Mouse (Mus musculus): ENCODE results near the gene Tor1aip1.

The Tor1aip1 gene

DNA sequence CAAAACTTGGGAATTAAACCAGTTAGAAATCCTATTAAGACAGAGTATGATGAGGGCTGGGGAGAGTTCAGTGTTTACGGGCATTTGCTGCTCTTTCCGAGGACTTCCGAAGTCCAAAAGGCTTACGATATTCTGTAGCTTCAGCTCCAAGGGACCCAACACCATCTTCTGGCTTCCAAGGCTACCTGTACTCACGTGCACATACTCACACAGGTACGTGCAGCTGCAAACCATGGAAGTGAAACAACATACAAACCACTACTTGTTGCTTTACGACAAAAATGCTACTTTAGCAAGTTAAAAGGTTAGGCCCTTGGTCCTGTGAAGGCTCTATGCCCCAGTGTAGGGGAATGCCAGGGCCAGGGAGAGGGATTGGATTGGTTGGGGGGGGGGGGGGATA, 2.4 kb downstream of the Tor1aip1 start:
- no peak for DNase-seq (ENCODE audit: low read depth, low spot score)

DNA sequence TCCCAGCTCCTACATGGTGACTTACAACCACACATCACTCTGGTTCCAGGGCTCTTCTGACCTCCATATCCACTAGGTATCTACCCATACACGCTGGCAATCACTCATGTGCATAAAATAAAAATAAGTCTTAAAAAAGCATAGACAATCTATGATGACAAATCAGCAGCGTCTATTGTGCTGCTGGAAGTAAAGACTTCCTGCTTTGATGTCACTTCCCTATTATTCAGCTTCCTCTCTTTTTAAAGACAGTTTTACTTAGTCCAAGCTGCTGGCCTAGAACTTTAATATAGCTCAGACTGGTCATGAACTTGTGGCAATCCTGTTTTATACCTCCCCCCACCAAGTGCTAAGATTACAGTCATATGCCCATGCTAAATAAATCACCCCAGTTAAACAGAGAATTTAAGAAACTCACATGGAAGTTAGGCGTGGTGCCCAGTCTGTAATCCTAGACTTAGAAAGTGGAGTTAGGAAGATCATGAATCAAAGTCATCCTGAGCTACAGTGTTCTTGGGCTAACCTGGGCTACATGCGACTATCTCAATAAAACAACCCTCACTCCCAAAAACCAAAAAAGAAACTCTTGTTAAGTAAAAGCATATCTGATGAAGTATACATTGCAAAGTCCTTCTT, 7.8 kb downstream of the Tor1aip1 start:
- DNase-seq (ENCODE audit: low read depth, low spot score): no peak

DNA sequence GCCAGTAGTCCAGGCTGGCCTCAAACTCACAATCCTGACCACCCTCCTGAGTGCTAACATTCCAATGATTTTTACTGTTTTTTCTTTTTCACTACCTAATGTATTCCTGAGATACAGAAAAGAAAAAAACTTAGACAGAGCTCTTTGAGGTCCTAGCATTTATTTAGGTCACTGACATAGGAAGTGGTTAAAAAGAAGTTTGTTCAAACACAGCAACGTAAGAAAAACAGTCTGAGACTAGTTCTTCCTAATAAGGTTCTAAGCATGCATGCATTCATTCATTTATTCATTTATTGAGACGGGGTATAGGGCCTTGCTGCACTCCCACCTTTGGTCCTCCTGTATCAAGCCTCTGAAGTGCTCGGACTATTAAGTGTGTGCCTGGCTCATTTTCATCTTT, 8.4 kb downstream of the Tor1aip1 start:
- no peak for DNase-seq (ENCODE audit: low read depth, low spot score)

- no peak for DNase-seq (ENCODE audit: low read depth, low spot score)
These were observed 11.3 kb downstream of the Tor1aip1 start for GRCm38 (mm10) chr1:156024831-156025503.

GRCm38 (mm10) chr1:156020402-156020801, 15.9 kb downstream of the Tor1aip1 start:
- DNase-seq (ENCODE audit: low read depth, low spot score): no peak

- no peak for DNase-seq (ENCODE audit: low read depth, low spot score)
These were observed 16.5 kb downstream of the Tor1aip1 start for GRCm38 (mm10) chr1:156019800-156020199.

DNA sequence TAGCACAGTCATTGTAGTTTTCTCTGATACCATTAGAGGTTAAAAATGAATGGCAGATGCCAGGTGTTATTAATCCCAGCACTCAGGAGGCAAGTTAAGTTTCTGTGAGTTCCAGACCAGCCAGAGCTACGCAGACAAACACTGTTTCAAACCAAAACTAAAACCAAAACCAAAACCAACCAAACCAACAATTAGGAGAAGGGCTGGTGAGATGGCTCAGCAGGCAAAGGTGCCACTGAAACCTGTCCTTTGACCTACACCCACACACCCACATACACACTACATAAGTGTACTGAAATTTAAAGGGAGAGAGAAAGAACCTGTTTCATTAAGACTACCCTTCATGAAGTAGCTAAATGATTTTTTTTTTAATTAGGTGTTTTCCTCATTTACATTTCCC, 27.3 kb downstream of the Tor1aip1 start:
- DNase-seq (ENCODE audit: low read depth, low spot score): peak; percentile 44

DNA sequence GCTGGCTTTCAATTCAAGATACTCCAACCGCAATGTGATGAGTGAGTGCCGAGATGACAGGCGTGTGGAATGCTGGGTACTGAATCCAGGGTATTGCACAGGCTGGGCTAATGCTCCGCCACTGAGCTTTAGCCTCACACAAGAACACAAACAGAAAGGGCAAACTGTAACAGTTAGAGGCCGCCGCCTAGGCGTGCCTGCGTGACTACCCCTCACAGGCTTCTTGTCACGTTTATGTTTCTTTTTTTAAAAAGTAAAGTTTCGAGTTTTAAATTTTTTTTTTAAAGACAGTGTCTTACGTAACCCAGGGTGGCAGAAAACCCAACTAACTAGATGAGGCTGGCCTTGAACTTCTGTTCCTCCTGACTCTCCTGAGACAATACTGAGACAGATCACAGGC, 30.4 kb downstream of the Tor1aip1 start:
- DNase-seq (ENCODE audit: low read depth, low spot score): no peak

DNA sequence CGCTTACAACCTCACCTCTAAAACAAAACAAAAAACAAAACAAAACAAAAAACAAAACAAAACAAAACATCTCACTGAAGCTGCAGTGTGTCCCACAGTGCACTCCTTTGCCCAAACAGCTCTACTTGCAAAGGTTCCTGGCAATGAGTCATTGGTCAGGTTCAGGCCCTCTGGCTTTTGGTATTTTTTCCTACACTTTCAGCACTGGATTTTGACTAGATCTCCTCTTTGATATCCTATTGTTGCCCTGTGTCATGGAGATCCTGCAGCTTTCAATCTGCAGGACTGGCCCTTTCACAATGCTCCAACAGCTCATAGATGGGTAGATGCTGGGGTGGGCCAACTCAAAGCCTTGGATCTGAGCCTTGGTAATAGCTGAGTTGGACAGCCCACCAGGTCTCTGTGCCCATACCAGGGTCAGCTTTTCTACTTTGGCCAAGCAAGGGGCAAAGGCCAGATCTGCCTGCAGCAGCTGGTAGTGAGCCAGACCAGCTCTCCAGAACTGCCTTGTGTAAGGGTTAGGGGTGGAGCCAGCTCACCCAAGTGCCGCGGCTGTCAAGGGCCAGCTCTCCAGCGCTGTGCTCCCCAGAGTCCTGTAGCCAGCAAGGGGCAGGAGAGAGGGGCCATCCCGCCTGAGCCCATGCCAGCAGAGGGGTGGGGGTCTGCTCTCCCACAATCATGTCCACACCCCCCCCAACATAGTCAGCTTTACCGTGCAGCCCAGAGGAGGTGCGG, 32.9 kb downstream of the Tor1aip1 start:
- no peak for DNase-seq (ENCODE audit: low read depth, low spot score)

DNA sequence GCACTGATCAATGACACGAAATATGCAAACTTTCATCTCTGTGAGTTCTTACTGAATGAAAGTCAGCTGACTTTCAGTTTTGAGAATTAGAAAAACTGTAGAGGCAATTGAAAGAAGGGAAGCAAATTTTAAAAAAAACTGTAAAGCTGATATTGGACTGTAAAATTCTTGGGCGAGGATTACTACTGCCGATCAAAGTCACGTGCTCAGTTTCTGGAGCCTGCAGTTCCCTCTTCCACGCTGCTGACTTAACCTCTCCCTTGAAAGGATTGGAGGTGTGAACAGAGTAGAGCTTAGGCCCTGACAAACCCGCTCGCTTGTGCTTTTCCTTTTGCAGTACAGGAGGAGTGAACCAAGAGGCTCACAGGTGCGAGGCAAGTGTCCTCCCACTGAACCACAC, 33.9 kb downstream of the Tor1aip1 start:
- DNase-seq (ENCODE audit: low read depth, low spot score): no peak

- no peak for DNase-seq (ENCODE audit: low read depth, low spot score)
These were observed 40.7 kb downstream of the Tor1aip1 start for GRCm38 (mm10) chr1:155995612-155996011.

DNA sequence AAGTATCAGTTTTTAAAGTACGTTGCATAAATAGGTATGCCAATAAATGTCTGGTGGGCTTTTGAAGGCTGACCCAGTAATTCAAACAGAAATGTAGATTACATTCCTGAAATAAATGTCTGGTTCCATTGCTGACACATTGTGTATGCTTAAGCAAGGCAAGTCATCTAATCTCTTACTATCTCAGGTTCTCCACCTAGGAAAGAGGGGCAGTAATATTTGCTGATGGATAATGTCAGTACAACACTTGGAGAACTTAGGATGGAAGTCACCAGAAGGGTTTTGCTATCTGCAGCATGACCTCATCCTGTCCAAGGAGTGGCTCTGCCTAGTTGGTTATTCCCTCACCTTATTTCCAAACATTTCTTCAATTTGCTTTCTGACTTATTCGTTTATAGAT, 41.8 kb downstream of the Tor1aip1 start:
- no peak for DNase-seq (ENCODE audit: low read depth, low spot score)

- no peak for DNase-seq (ENCODE audit: low read depth, low spot score)
These were observed 45.9 kb downstream of the Tor1aip1 start for GRCm38 (mm10) chr1:155990391-155990790.

GRCm38 (mm10) chr1:155989387-155989786, 46.9 kb downstream of the Tor1aip1 start:
- no peak for DNase-seq (ENCODE audit: low read depth, low spot score)

GRCm38 (mm10) chr1:155987625-155988024, 48.7 kb downstream of the Tor1aip1 start:
- no peak for DNase-seq (ENCODE audit: low read depth, low spot score)

- no peak for DNase-seq (ENCODE audit: low read depth, low spot score)
These were observed 61.3 kb downstream of the Tor1aip1 start for GRCm38 (mm10) chr1:155974931-155975330.

- DNase-seq (ENCODE audit: low read depth, low spot score): no peak
These were observed 62.4 kb downstream of the Tor1aip1 start for GRCm38 (mm10) chr1:155973719-155974379.

- DNase-seq (ENCODE audit: low read depth, low spot score): peak; percentile 98
These were observed 63.1 kb downstream of the Tor1aip1 start, which contains the start of gene Cep350 for GRCm38 (mm10) chr1:155973068-155973718. TSS of gene Cep350 (minus strand) at chr1:155973255.

GRCm38 (mm10) chr1:155972146-155973067, 63.9 kb downstream of the Tor1aip1 start:
- peak; percentile 36 for DNase-seq (ENCODE audit: low read depth, low spot score)
